Mouse (Mus musculus): ENCODE measurements around the gene Fat1.

DNA sequence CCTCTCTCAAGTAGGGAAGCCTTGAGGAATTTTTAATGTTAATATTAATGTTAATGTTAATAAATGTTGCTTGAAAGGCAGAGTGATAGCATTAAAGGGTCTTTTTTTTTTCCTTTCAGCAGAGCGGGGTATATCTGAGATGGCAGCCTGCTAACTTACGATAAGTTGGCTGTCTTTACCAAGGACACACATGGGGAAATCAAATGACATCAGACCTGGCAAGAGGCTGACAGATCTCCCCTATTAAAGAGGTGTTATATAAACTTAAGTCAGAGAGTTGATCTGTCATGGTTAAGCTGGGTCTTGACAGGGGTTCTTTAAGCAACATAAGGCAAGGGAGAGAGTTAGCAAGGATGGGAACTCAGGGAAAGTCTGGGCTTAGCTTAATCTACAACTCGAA, 145.6 kb downstream of the Fat1 start:
- TF ChIP-seq CTCF (IDR thresholded peaks at IDR 0.05; ENCODE audit: low read depth, low read length) (no peak), POLR2A (IDR thresholded peaks at IDR 0.05; ENCODE audit: extremely low read depth, insufficient read depth, low read length) (no peak)

Data from liver, adult 2 months (tissue).